In the genomic region with DNA sequence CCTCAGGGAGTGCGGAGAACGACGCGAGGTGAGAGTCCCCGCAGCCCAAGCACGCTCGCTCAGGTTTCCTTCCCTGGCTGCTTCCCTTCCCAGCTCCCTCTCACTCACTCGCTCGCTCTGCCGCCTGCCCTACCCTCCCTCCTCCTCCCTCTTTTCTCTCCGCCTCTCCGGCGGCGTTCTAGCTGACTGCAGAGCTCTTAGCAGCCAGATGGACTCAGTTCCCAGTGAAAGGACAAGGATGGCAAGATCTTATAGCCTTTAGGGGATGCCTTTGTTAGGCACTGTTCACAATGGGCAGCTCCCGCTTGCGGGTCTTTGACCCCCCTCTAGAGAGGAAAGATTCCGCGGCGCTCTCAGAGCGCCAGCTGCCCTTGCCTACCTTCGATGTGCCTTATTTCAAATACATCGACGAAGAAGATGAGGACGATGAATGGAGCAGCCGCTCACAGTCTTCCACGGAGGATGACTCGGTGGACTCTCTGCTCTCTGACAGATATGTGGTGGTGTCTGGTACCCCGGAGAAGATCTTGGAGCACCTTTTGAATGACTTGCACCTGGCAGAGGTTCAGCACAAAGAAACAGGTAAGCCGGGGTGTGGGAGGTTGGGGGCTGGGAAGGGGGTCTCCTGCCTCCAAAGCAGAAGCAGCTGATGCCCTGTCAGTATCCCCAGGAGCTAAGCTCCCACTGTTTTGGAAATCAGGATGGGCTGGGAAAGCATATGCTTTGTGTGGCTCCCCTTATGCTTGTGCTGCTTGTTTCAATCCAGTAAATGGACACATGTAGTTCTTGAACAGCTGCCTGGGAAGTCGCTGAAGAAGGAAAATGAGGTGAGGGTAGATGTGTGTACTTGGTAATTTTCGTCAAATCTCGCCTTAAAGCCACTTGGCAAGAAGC, we compare ENCODE assay signal across 8 mouse cellular contexts.
DNase-seq lines count a peak whose midpoint lies in the region; ATAC-seq and TF ChIP-seq lines count a peak whose summit lies in the region.

No protein-coding gene starts in this region.

- H3K4me2 ChIP-seq in embryonic facial prominence, embryonic 12.5 days (replicated peaks), result peak overlapping the region; percentile 71
- H3K4me2 ChIP-seq in hindbrain, embryonic 13.5 days, result peak overlapping the region; percentile 63
- H3K4me2 ChIP-seq in midbrain, embryonic 12.5 days (replicated peaks), result peak overlapping the region; percentile 56

- peak overlapping the region; percentile 72; the same call in 1 of the 2 replicates for H3K27ac ChIP-seq in embryonic facial prominence, embryonic 12.5 days
- peak overlapping the region; percentile 97 for H3K27ac ChIP-seq in hindbrain, embryonic 13.5 days
- peak overlapping the region; percentile 88 for H3K27ac ChIP-seq in midbrain, embryonic 12.5 days (replicated peaks)
- H3K27ac ChIP-seq in testis, adult 2 months (ENCODE audit: control insufficient read depth, insufficient read depth, low read depth, low read length), result no peak overlapping the region

- H3K9me3 ChIP-seq in embryonic facial prominence, embryonic 12.5 days, result no peaks in the 10 kb centered on the region
- H3K9me3 ChIP-seq in hindbrain, embryonic 13.5 days, result no peaks in the 10 kb centered on the region
- H3K9me3 ChIP-seq in midbrain, embryonic 12.5 days, result no peaks in the 10 kb centered on the region

- WGBS in embryonic facial prominence, embryonic 12.5 days, result 3% methylated on average over 32 of the region's 32 CpGs
- WGBS in hindbrain, embryonic 13.5 days, result 3% methylated on average over 32 of the region's 32 CpGs
- WGBS in midbrain, embryonic 12.5 days, result 4% methylated on average over 32 of the region's 32 CpGs

- peak overlapping the region; percentile 38 for H3K9ac ChIP-seq in embryonic facial prominence, embryonic 12.5 days
- peak overlapping the region; percentile 86 for H3K9ac ChIP-seq in hindbrain, embryonic 13.5 days
- H3K9ac ChIP-seq in midbrain, embryonic 12.5 days (replicated peaks), result peak overlapping the region; percentile 65

- peaks cover 37% of the 10 kb centered on the region for H3K4me1 ChIP-seq in embryonic facial prominence, embryonic 12.5 days
- H3K4me1 ChIP-seq in hindbrain, embryonic 13.5 days (replicated peaks), result peaks cover 85% of the 10 kb centered on the region
- peaks cover 41% of the 10 kb centered on the region for H3K4me1 ChIP-seq in midbrain, embryonic 12.5 days
- no peaks in the 10 kb centered on the region; the same call in 1 of the 2 replicates for H3K4me1 ChIP-seq in testis, adult 2 months (ENCODE audit: control insufficient read depth, insufficient read depth, low read length)

- no peak for TF ChIP-seq CTCF in testis, adult 2 months (IDR thresholded peaks at IDR 0.05; ENCODE audit: control insufficient read depth, insufficient read depth, insufficient replicate concordance, low read depth, low read length)

- ATAC-seq in embryonic facial prominence, embryonic 12.5 days (ENCODE audit: insufficient number of reproducible peaks, insufficient read depth, low FRiP score, low TSS enrichment), result peak; percentile 79
- peak; percentile 88 for ATAC-seq in hindbrain, embryonic 13.5 days (ENCODE audit: low FRiP score)
- peak; percentile 90 for ATAC-seq in midbrain, embryonic 12.5 days (ENCODE audit: low FRiP score, low read depth)

- H3K36me3 ChIP-seq in embryonic facial prominence, embryonic 12.5 days, result no peaks in the 10 kb centered on the region
- H3K36me3 ChIP-seq in hindbrain, embryonic 13.5 days, result no peaks in the 10 kb centered on the region
- no peaks in the 10 kb centered on the region for H3K36me3 ChIP-seq in midbrain, embryonic 12.5 days
- no peaks in the 10 kb centered on the region for H3K36me3 ChIP-seq in testis, adult 2 months (ENCODE audit: control insufficient read depth, insufficient read depth, low read length)

- intact Hi-C loops in left cerebral cortex, postnatal 10 days (cut with DNase I), result no loop called here

- H3K4me3 ChIP-seq in embryonic facial prominence, embryonic 12.5 days, result peak overlapping the region; percentile 44
- peak overlapping the region; percentile 63 for H3K4me3 ChIP-seq in hindbrain, embryonic 13.5 days
- H3K4me3 ChIP-seq in midbrain, embryonic 12.5 days, result peak overlapping the region; percentile 48
- H3K4me3 ChIP-seq in testis, adult 2 months (ENCODE audit: control insufficient read depth, low read depth, low read length), result peak overlapping the region; percentile 4; the same call in 1 of the 2 replicates

- peak; percentile 78 for DNase-seq in ES-CJ7 (ENCODE audit: low read depth, low spot score)
- peak; percentile 65 for DNase-seq in adrenal gland, postnatal 14 days
- peak; percentile 41 to 70 for DNase-seq in left cerebral cortex, postnatal 10 days (ENCODE audit: extremely low spot score in 1 of 2, low spot score in 2 of 2)
- DNase-seq in urinary bladder, postnatal 10 days (ENCODE audit: low spot score), result no peak

- H3K27me3 ChIP-seq in embryonic facial prominence, embryonic 12.5 days, result no peaks in the 10 kb centered on the region
- no peaks in the 10 kb centered on the region for H3K27me3 ChIP-seq in hindbrain, embryonic 13.5 days
- peaks cover 7% of the 10 kb centered on the region; the same call in 1 of the 2 replicates for H3K27me3 ChIP-seq in midbrain, embryonic 12.5 days
- H3K27me3 ChIP-seq in testis, adult 2 months (ENCODE audit: control insufficient read depth, insufficient read depth, low read length), result no peaks in the 10 kb centered on the region

- TF ChIP-seq POLR2A in testis, adult 2 months (IDR thresholded peaks at IDR 0.05; ENCODE audit: control insufficient read depth, low read depth, low read length), result no peak

Comparison
In these comparisons a context has a peak if more than half of its experiments do, and no peak if none do; other contexts are left out.
1. H3K4me3 ChIP-seq: peak in every context shown above with its lines; median percentile 63 in hindbrain, embryonic 13.5 days; 48 in midbrain, embryonic 12.5 days; 44 in embryonic facial prominence, embryonic 12.5 days; 4 in testis, adult 2 months.